Mouse (Mus musculus): ENCODE data around the gene Gm266.
"Not testable (repeated sequence)": the region's sequence is repeated elsewhere in the genome, so short reads cannot be mapped to it uniquely, and the experiment has no call there.

The Gm266 gene

GRCm38 (mm10) chr12:111485652-111486306 lies at the start of gene Gm266:
Gene Gm266, minus strand, starts transcription at chr12:111485823.
- DNase-seq (ENCODE audit: low spot score) = peak; percentile 30

GRCm38 (mm10) chr12:111535281-111535680 lies 49.7 kb upstream of the Gm266 start:
- DNase-seq (ENCODE audit: low spot score) = no peak

- DNase-seq (ENCODE audit: low spot score) = no peak
Observed at GRCm38 (mm10) chr12:111533096-111533794, 47.6 kb upstream of the Gm266 start.

GRCm38 (mm10) chr12:111529192-111529591 lies 43.6 kb upstream of the Gm266 start:
- no peak for DNase-seq (ENCODE audit: low spot score)

- no peak for DNase-seq (ENCODE audit: low spot score)
Observed at GRCm38 (mm10) chr12:111527643-111528281, 42.1 kb upstream of the Gm266 start.

GRCm38 (mm10) chr12:111524883-111525282 lies 39.3 kb upstream of the Gm266 start:
- no peak for DNase-seq (ENCODE audit: low spot score)

- no peak for DNase-seq (ENCODE audit: low spot score)
Observed at GRCm38 (mm10) chr12:111524469-111524868, 38.8 kb upstream of the Gm266 start.

GRCm38 (mm10) chr12:111520994-111521393 lies 35.4 kb upstream of the Gm266 start:
- DNase-seq (ENCODE audit: low spot score) = no peak

GRCm38 (mm10) chr12:111519821-111520220 lies 34.2 kb upstream of the Gm266 start:
- no peak for DNase-seq (ENCODE audit: low spot score)

GRCm38 (mm10) chr12:111518391-111518790 lies 32.8 kb upstream of the Gm266 start:
- no peak for DNase-seq (ENCODE audit: low spot score)

GRCm38 (mm10) chr12:111517901-111518300 lies 32.3 kb upstream of the Gm266 start:
- no peak for DNase-seq (ENCODE audit: low spot score)

- no peak for DNase-seq (ENCODE audit: low spot score)
Observed at GRCm38 (mm10) chr12:111516826-111517225, 31.2 kb upstream of the Gm266 start.

- DNase-seq (ENCODE audit: low spot score) = no peak
Observed at GRCm38 (mm10) chr12:111515920-111516319, 30.3 kb upstream of the Gm266 start.

- DNase-seq (ENCODE audit: low spot score) = no peak
Observed at GRCm38 (mm10) chr12:111514874-111515649, 29.4 kb upstream of the Gm266 start.

- DNase-seq (ENCODE audit: low spot score) = no peak
Observed at GRCm38 (mm10) chr12:111514231-111514792, 28.7 kb upstream of the Gm266 start.

- DNase-seq (ENCODE audit: low spot score) = no peak
Observed at GRCm38 (mm10) chr12:111513673-111514072, 28.1 kb upstream of the Gm266 start.

GRCm38 (mm10) chr12:111512572-111513063 lies 27.0 kb upstream of the Gm266 start:
- DNase-seq (ENCODE audit: low spot score) = no peak

- not testable (repeated sequence) for DNase-seq (ENCODE audit: low spot score)
Observed at GRCm38 (mm10) chr12:111508438-111508837, 22.8 kb upstream of the Gm266 start.

GRCm38 (mm10) chr12:111507962-111508361 lies 22.3 kb upstream of the Gm266 start:
- no peak for DNase-seq (ENCODE audit: low spot score)

GRCm38 (mm10) chr12:111507001-111507400 lies 21.4 kb upstream of the Gm266 start:
- no peak for DNase-seq (ENCODE audit: low spot score)

GRCm38 (mm10) chr12:111504904-111505303 lies 19.3 kb upstream of the Gm266 start:
- peak; percentile 91 for DNase-seq (ENCODE audit: low spot score)

- DNase-seq (ENCODE audit: low spot score) = no peak
Observed at GRCm38 (mm10) chr12:111503571-111503970, 17.9 kb upstream of the Gm266 start.
